Mouse (Mus musculus) liver, embryonic 14.5 days (tissue): Measurements from ENCODE around the gene Pdcd4.

ENCODE experiments used
- CTCF ChIP-seq: IDR thresholded peaks from 2 replicates; pipeline ENCODE4 v1.5.1; 2016; ENCODE audit warnings: antibody characterized with exemption, low read depth, control low read depth
- EP300 ChIP-seq: IDR thresholded peaks from 2 replicates; pipeline ENCODE4 v1.6.1; 2016; ENCODE audit warnings: antibody characterized with exemption, low read depth

GRCm38 (mm10) chr19:53859593-53859992, 32.4 kb upstream of the Pdcd4 start:
- TF ChIP-seq CTCF = no peak
- no peak for TF ChIP-seq EP300
